Mouse (Mus musculus): Measurements from ENCODE around the gene Ttc37.

DNA sequence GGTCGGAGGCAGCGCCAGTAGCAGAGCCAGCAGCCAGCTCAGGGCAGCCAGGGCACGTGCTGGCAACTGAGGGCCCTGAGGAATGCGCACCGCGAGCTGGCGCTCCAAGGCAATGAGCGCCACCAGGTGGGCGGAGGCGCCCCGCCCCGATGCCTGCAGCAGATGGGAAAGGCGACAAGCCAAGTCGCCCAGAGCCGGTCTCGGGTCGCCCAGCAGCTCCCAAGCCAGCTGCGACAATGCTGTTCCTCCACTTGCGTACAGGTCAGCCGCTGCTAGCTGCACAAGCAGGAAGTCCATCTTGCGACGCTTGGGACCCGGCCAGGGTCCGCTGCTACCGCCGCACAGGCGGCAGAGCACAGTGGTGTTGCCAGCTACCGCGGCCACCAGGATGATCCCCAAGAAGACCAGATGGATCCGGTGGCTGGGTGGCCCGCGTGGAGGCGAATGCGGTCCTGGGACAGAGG lies 42.2 kb upstream of the Ttc37 start:
- TF ChIP-seq POLR2A (IDR thresholded peaks at IDR 0.05; ENCODE audit: low read depth, low read length) (no peak), CTCF (IDR thresholded peaks at IDR 0.05; ENCODE audit: borderline replicate concordance, insufficient read depth, low read length) (peak; percentile 36; the same call in 1 of the 2 replicates)
